Mouse (Mus musculus) urinary bladder, postnatal 10 days (tissue): Measurements from ENCODE around the gene Il9r.

ENCODE experiments used
- DNase-seq: peaks from one replicate; pipeline ENCODE4 v3.0.0; 2022; ENCODE audit warnings: low spot score

Gene Il9r

GRCm38 (mm10) chr11:32198256-32198955 is 1.7 kb downstream of the Il9r start:
- peak; percentile 7 for DNase-seq

- peak; percentile 3 for DNase-seq
Observed at GRCm38 (mm10) chr11:32197766-32198165, 2.3 kb downstream of the Il9r start.

DNA sequence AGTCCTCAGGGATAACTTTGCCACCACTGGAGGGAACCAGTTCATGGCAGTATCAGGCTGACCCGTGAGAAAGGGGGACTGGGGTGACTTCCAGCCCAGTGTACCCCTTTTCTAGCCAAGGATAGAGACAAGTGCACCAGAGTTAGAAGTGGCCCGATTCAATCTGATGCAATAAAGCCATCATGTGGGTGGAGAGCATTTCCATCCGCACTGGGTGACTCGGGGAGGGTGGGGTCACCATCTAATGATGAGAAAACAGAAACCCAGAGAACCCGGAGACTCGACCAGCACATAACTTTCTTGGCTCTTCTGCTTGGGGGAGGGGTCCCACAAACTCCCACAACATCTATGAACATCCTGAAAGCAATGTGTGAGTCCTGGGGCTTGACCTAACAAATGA is 3.4 kb downstream of the Il9r start:
- peak; percentile 2 for DNase-seq

- DNase-seq = no peak
Observed at GRCm38 (mm10) chr11:32195867-32196540, 4.1 kb downstream of the Il9r start.

DNA sequence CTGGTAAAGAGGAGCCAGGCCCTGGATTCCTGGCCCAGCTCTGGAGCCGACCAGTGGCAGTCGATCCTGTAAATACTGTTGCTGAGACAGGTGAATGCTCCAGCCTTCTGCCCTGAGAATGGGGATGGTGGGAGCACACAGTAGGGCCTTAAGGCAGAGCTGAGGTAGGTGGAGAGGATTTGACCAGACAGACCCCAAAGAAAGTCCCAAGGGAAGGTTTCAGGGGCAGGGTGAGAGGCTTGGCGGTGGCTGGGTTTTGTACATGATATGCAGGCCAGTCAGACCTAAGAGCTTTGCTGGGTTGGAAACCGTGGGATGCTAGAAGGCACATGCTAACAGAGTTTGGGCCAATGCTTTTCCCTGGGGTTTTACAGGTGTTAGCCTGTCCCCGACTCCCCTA is 5.5 kb downstream of the Il9r start:
- DNase-seq = no peak

GRCm38 (mm10) chr11:32194086-32194485 is 6.0 kb downstream of the Il9r start:
- no peak for DNase-seq

GRCm38 (mm10) chr11:32193156-32193555 is 6.9 kb downstream of the Il9r start:
- no peak for DNase-seq

DNA sequence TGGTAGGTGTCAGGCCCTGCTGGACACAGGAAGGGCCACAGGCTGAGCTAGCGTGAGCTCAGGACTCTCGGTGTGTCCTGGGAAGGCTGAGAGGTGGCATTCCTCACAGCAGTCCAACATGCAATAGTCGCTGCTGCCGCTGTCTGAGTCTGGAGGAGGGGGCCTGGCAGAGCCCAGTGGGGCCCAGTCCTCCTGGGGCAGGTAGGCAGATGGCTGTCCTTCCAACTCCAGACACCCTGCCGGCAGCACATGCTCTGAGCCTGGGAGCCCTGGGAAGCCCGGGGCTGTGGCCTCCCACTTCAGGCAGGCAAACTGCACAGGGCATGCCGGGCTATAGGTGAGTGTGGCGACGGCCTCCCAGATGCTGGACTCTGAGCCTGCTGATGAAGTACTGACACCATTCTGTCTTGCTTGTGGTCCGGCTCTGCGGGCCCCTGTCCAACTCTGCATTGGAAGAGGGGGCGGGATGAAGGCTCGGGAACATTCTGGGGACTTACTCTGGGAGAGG is 9.4 kb downstream of the Il9r start:
- DNase-seq = no peak

- no peak for DNase-seq
Observed at GRCm38 (mm10) chr11:32190119-32190518, 10.0 kb downstream of the Il9r start.

DNA sequence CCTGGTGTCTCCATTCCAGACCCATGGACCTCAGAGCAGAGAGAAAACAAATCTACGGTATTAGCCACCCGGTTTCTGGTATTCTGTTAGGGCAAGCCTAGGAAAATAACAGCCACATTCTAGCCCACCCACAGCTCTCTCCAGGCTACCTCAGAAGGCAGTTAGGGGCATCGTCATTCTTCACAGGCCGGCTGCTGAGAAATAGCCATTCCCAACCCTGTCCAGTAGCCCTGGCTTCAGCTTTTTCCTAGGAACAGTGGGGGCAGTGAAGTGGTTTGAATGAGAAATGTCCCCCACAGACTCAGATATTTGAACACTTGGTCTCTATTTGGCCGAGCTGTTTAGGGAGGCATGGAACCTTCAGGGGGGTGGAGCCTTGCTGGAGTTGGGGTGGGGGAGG is 10.6 kb downstream of the Il9r start:
- no peak for DNase-seq

- no peak for DNase-seq
Observed at GRCm38 (mm10) chr11:32188881-32189280, 11.2 kb downstream of the Il9r start.

GRCm38 (mm10) chr11:32187256-32187655 is 12.8 kb downstream of the Il9r start:
- DNase-seq = no peak

- DNase-seq = no peak
Observed at GRCm38 (mm10) chr11:32186031-32186430, 14.0 kb downstream of the Il9r start.

- DNase-seq = no peak
Observed at GRCm38 (mm10) chr11:32184469-32184868, 15.6 kb downstream of the Il9r start.

GRCm38 (mm10) chr11:32181973-32182868 is 17.9 kb downstream of the Il9r start:
- DNase-seq = peak; percentile 38

GRCm38 (mm10) chr11:32181246-32181645 is 18.8 kb downstream of the Il9r start:
- DNase-seq = no peak

DNA sequence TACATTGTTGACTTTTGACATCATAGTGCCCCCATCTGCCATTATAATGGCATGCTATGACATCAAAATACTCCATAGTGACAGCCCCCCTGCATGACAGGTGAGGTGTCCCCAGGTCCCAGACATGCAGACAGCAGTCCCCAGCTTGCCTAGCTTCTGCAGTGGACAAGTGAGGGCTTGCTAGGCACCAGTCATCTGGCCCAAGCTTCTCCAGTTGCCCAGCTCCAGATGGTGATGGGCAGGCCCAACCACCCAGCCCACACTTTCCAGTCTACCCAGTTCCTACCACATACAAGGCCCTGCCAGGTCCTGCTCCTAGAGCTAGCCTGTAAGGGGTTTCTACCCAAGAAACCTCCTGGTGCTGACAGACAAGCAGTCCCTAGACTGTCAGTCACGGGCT is 21.6 kb downstream of the Il9r start:
- DNase-seq = no peak

GRCm38 (mm10) chr11:32166683-32167082 is 33.4 kb downstream of the Il9r start:
- no peak for DNase-seq

GRCm38 (mm10) chr11:32161922-32162804 is 37.9 kb downstream of the Il9r start:
- no peak for DNase-seq

DNA sequence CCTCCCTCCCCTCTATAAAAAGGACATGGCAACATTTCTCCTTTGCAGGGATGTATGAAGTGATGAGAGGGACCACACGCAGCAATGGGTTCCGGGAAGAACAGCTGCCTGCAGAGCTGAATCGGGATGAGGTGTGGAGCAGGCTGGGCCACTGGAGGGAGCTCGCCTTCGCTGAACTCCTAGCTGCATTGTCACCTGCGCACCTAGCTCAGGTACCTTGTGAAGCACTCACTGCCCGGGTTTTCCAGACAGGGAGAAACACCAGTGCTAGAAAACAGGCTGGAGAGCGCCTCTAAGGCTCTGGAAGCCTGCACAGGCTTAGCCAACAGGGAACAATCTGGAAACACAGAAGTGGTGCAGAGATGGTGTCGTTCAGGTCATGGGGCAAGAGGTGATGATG is 38.6 kb downstream of the Il9r start:
- no peak for DNase-seq

GRCm38 (mm10) chr11:32160341-32160740 is 39.7 kb downstream of the Il9r start:
- no peak for DNase-seq

DNA sequence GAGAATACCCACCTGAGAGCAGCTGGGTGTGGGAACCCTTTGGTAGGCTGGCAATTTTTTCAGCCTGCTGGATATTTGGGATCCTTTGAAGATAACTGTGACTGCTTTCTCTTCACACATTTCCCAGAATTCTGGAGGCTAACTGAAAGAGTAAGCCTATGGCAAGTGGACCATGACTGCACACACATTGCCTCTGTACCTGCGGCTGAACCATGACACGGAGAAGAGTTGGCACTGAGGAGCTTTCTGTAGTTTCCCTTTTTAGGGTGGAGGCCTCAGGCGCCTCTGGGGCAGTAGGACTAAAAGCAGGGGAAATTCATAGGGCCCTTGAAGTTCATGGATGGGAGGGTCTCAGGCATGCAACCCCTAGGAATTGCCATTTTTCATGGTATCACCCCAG is 40.9 kb downstream of the Il9r start:
- DNase-seq = no peak
